Mouse (Mus musculus): ENCODE results near the gene Eya4.

GRCm38 (mm10) chr10:23292495-23292894 lies 58.1 kb downstream of the Eya4 start:
- TF ChIP-seq TAL1 (IDR thresholded peaks at IDR 0.05; ENCODE audit: low read length) (no peak), GATA1 (IDR thresholded peaks at IDR 0.05; ENCODE audit: low read length) (no peak)

Data from erythroblast, embryonic 14.5 days (primary cell).